19 mouse cellular contexts compared by ENCODE assay signal in the genomic region with DNA sequence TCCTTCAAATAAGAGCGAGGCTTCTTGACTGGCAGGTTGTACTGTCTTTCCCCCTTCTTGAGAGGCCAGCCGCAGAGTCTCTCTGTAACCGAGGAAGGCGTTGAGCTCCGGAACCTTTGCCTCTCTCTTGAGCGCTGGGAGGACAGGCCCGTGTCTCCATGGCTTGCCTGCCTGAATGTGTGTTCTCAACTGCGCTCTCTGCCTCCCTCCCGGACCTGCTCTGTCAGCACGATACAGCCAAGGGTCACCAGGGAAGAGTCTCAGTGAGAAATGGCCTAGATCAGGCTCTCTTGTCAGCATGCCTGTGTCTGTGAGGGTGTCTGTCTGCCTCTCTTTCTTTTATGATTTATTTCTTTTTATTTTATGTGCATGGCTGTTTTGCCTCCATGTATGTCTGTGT.
"Had no signal": no experiment of that assay in that cellular context is flagged by ENCODE, and none has a peak within 500 bp of the region (broad histone marks: within the 10 kb centered on the region; RNA-seq: fewer than 3 reads in every experiment).

No protein-coding gene starts in this region.

- H3K9ac ChIP-seq: limb, embryonic 13.5 days; liver, embryonic 13.5 days; neural tube, embryonic 13.5 days; stomach, embryonic 15.5 days had no signal

- H3K36me3 ChIP-seq: liver, embryonic 13.5 days; neural tube, embryonic 13.5 days; stomach, embryonic 15.5 days had no signal

- H3K4me2 ChIP-seq: limb, embryonic 13.5 days; liver, embryonic 13.5 days; midbrain, embryonic 11.5 days; neural tube, embryonic 13.5 days; stomach, embryonic 15.5 days had no signal

- DNase-seq: layer of hippocampus, adult 9-11 months; liver; liver, embryonic 13.5 days; lung, adult 2 months; lung, postnatal 14 days; lung, postnatal 4 days; retina, postnatal 1 day; right cerebral cortex, postnatal 25 days; spleen, adult 18-20 months; thymus, postnatal 25 days had no signal

- ATAC-seq: intestine, postnatal 0 days; midbrain, embryonic 16.5 days had no signal

- H3K27ac ChIP-seq: layer of hippocampus, adult 2 months; limb, embryonic 10.5 days; limb, embryonic 13.5 days; liver, embryonic 13.5 days; neural tube, embryonic 13.5 days; stomach, embryonic 15.5 days had no signal

- H3K27me3 ChIP-seq: limb, embryonic 13.5 days; liver, embryonic 13.5 days; neural tube, embryonic 13.5 days; stomach, embryonic 15.5 days had no signal

- H3K9me3 ChIP-seq: limb, embryonic 10.5 days; limb, embryonic 13.5 days; liver, embryonic 13.5 days; neural tube, embryonic 13.5 days; stomach, embryonic 15.5 days had no signal

- H3K4me3 ChIP-seq: layer of hippocampus, adult 2 months; limb, embryonic 10.5 days; limb, embryonic 13.5 days; liver, embryonic 13.5 days; myocyte; neural tube, embryonic 13.5 days; stomach, embryonic 15.5 days had no signal
